Mouse (Mus musculus) embryonic fibroblast, embryonic 13.5 days (primary cell): ENCODE data around the gene Oard1. TPM values are rescaled to one million over a fixed set of nuclear protein-coding genes. Genes with fewer than 3 reads are reported as not detected.

Source experiments
- H3K27ac ChIP-seq: 2 replicates; pipeline ENCODE4 v1.5.1; 2012; ENCODE audit warnings: low read length, control low read depth, inconsistent platforms; ENCODE audit not compliant: insufficient read depth
- H3K4me1 ChIP-seq: 2 replicates; pipeline ENCODE4 v1.6.1; 2011; ENCODE audit warnings: low read length; ENCODE audit not compliant: control insufficient read depth, insufficient read depth
- H3K4me3 ChIP-seq: 2 replicates; pipeline ENCODE4 v1.5.1; 2011; ENCODE audit warnings: mild to moderate bottlenecking, control low read depth, low read length; ENCODE audit not compliant: insufficient read depth
- CTCF ChIP-seq: IDR thresholded peaks from 2 replicates; pipeline ENCODE4 v1.5.1; 2011; ENCODE audit warnings: mild to moderate bottlenecking, control low read depth, low read length, moderate library complexity, borderline replicate concordance; ENCODE audit not compliant: insufficient read depth
- POLR2A ChIP-seq: IDR thresholded peaks from 2 replicates; pipeline ENCODE4 v1.6.1; 2011; ENCODE audit warnings: low read depth, mild to moderate bottlenecking, control low read depth, low read length, moderate library complexity
- polyA plus RNA-seq: library from polyadenylated mRNA; stranded (reverse); fragments of >200 nt; gene quantifications from 2 replicates; pipeline ENCODE4 v1.2.4, GENCODE M21; 2011; ENCODE audit warnings: low read depth; ENCODE audit not compliant: missing spikeins, insufficient read length

Gene Oard1
- polyA plus RNA-seq, 1 experiment = 18.9 TPM

- TF ChIP-seq POLR2A (no peak), CTCF (no peak)
- H3K4me3 ChIP-seq = no peak overlapping the region
- no peaks in the 10 kb centered on the region for H3K4me1 ChIP-seq
- no peak overlapping the region for H3K27ac ChIP-seq
Observed at GRCm38 (mm10) chr17:48450666-48451352, 41.0 kb downstream of the Oard1 start.

GRCm38 (mm10) chr17:48451353-48451675 lies 41.5 kb downstream of the Oard1 start, which contains the start of gene Tspo2:
TSS of gene Tspo2 (minus strand) at chr17:48451522.
- Histone ChIP-seq H3K4me1 (no peaks in the 10 kb centered on the region), H3K27ac (no peak within 1 kb of the TSS), H3K4me3 (no peak within 1 kb of the TSS)
- TF ChIP-seq CTCF (no peak), POLR2A (no peak)

GRCm38 (mm10) chr17:48451753-48452444 lies 42.1 kb downstream of the Oard1 start:
- Histone ChIP-seq H3K4me3 (no peak overlapping the region), H3K4me1 (no peaks in the 10 kb centered on the region), H3K27ac (no peak overlapping the region)
- TF ChIP-seq CTCF (no peak), POLR2A (no peak)

GRCm38 (mm10) chr17:48453489-48453888 lies 43.7 kb downstream of the Oard1 start:
- H3K27ac ChIP-seq = no peak overlapping the region
- no peak overlapping the region for H3K4me3 ChIP-seq
- TF ChIP-seq CTCF = no peak
- TF ChIP-seq POLR2A = no peak
- H3K4me1 ChIP-seq = no peaks in the 10 kb centered on the region

- no peak overlapping the region for H3K4me3 ChIP-seq
- no peaks in the 10 kb centered on the region for H3K4me1 ChIP-seq
- H3K27ac ChIP-seq = no peak overlapping the region
- no peak for TF ChIP-seq CTCF
- no peak for TF ChIP-seq POLR2A
Observed at GRCm38 (mm10) chr17:48454190-48454589, 44.4 kb downstream of the Oard1 start.

- Histone ChIP-seq H3K27ac (no peak within 1 kb of the TSS), H3K4me3 (no peak within 1 kb of the TSS), H3K4me1 (no peaks in the 10 kb centered on the region)
- TF ChIP-seq CTCF (no peak), POLR2A (no peak)
Observed at GRCm38 (mm10) chr17:48454688-48455087, 44.9 kb downstream of the Oard1 start, which contains the start of gene Unc5cl. TSS of gene Unc5cl (plus strand) at chr17:48454901.

GRCm38 (mm10) chr17:48455955-48456354 lies 46.1 kb downstream of the Oard1 start:
- Histone ChIP-seq H3K4me1 (no peaks in the 10 kb centered on the region), H3K4me3 (no peak overlapping the region), H3K27ac (no peak overlapping the region)
- no peak for TF ChIP-seq POLR2A
- TF ChIP-seq CTCF = no peak

- H3K4me1 ChIP-seq = no peaks in the 10 kb centered on the region
- no peak overlapping the region for H3K27ac ChIP-seq
- no peak overlapping the region for H3K4me3 ChIP-seq
- no peak for TF ChIP-seq CTCF
- TF ChIP-seq POLR2A = no peak
Observed at GRCm38 (mm10) chr17:48457971-48458653, 48.3 kb downstream of the Oard1 start.

- Histone ChIP-seq H3K4me3 (no peak overlapping the region), H3K27ac (no peak overlapping the region), H3K4me1 (no peaks in the 10 kb centered on the region)
- TF ChIP-seq POLR2A (no peak), CTCF (no peak)
Observed at GRCm38 (mm10) chr17:48462096-48462495, 52.3 kb downstream of the Oard1 start.

- no peak overlapping the region for H3K4me3 ChIP-seq
- H3K27ac ChIP-seq = no peak overlapping the region
- no peak for TF ChIP-seq POLR2A
- no peak for TF ChIP-seq CTCF
- no peaks in the 10 kb centered on the region for H3K4me1 ChIP-seq
Observed at GRCm38 (mm10) chr17:48463391-48463790, 53.6 kb downstream of the Oard1 start.

Other genes with a start within 250 kb of the Oard1 start
- gene A530064D06Rik, start 242.7 kb upstream of the Oard1 start, polyA plus RNA-seq = not detected in 2 replicates
- 0.33 TPM in 1 of 2 replicates, not detected in the other for gene Trem1, start 177.2 kb upstream of the Oard1 start, polyA plus RNA-seq
- not detected in 2 replicates for gene Trem3, start 162.2 kb upstream of the Oard1 start, polyA plus RNA-seq
- gene Treml4, start 145.7 kb upstream of the Oard1 start, polyA plus RNA-seq = not detected in 2 replicates
- gene Treml2, start 110.5 kb upstream of the Oard1 start, polyA plus RNA-seq = not detected in 2 replicates
- 0.19 TPM in 1 of 2 replicates, not detected in the other for gene B430306N03Rik, start 93.9 kb upstream of the Oard1 start, polyA plus RNA-seq
- 0.32 and 2.2 TPM in 2 replicates for gene Trem2, start 63.6 kb upstream of the Oard1 start, polyA plus RNA-seq
- gene Treml1, start 50.1 kb upstream of the Oard1 start, polyA plus RNA-seq = not detected in 2 replicates
- gene Nfya, start 108 bp upstream of the Oard1 start, polyA plus RNA-seq = 31.9 and 41.5 TPM in 2 replicates
- not detected in 2 replicates for gene Apobec2, start 22.9 kb downstream of the Oard1 start, polyA plus RNA-seq
- gene Tspo2, start 41.5 kb downstream of the Oard1 start, polyA plus RNA-seq = not detected in 2 replicates
- not detected in 2 replicates for gene Unc5cl, start 44.9 kb downstream of the Oard1 start, polyA plus RNA-seq